ENCODE assay signal across 14 mouse cellular contexts in genomic region chr5:92915421-92915820, GRCm38 (mm10).
DNase-seq lines count a peak whose midpoint lies in the region; ATAC-seq and TF ChIP-seq lines count a peak whose summit lies in the region.
"Had no signal": no experiment of that assay in that cellular context is flagged by ENCODE, and none has a peak within 500 bp of the region (broad histone marks: within the 10 kb centered on the region; RNA-seq: fewer than 3 reads in every experiment).

No protein-coding gene starts in this region.

- no peak overlapping the region for H3K4me3 ChIP-seq in heart, embryonic 10.5 days
- H3K4me3 ChIP-seq in midbrain, embryonic 10.5 days = no peak overlapping the region
- no peak overlapping the region for H3K4me3 ChIP-seq in midbrain, embryonic 11.5 days (ENCODE audit: low read depth, low read length)
- H3K4me3 ChIP-seq in limb, embryonic 14.5 days (replicated peaks; ENCODE audit: low read length) = no peak overlapping the region
- H3K4me3 ChIP-seq: liver, embryonic 12.5 days; megakaryocyte, embryonic 14.5 days had no signal

- no peak for TF ChIP-seq POLR2A in limb, embryonic 14.5 days (IDR thresholded peaks at IDR 0.05; ENCODE audit: borderline replicate concordance, extremely low read depth, insufficient read depth, insufficient read length)

- no peak overlapping the region for H3K4me2 ChIP-seq in midbrain, embryonic 11.5 days
- no peak overlapping the region for H3K4me2 ChIP-seq in limb, embryonic 14.5 days (replicated peaks; ENCODE audit: low read depth, low read length, severe bottlenecking)
- H3K4me2 ChIP-seq: liver, embryonic 12.5 days had no signal

- peaks cover 21% of the 10 kb centered on the region for H3K36me3 ChIP-seq in heart, embryonic 10.5 days
- H3K36me3 ChIP-seq in midbrain, embryonic 10.5 days = peaks cover 41% of the 10 kb centered on the region
- no peaks in the 10 kb centered on the region for H3K36me3 ChIP-seq in midbrain, embryonic 11.5 days (ENCODE audit: control insufficient read depth, insufficient read depth, low read length)
- no peaks in the 10 kb centered on the region for H3K36me3 ChIP-seq in limb, embryonic 14.5 days (ENCODE audit: control insufficient read depth, insufficient read depth, low read length)
- H3K36me3 ChIP-seq: liver, embryonic 12.5 days had no signal

- intact Hi-C loops in heart, postnatal 14 days (cut with DNase I) = no loop called here

- no peaks in the 10 kb centered on the region for H3K9me3 ChIP-seq in heart, embryonic 10.5 days
- H3K9me3 ChIP-seq in midbrain, embryonic 10.5 days (replicated peaks) = no peaks in the 10 kb centered on the region; the same call in 1 of the 2 replicates
- no peaks in the 10 kb centered on the region for H3K9me3 ChIP-seq in midbrain, embryonic 11.5 days (ENCODE audit: control insufficient read depth, low read length)
- no peaks in the 10 kb centered on the region for H3K9me3 ChIP-seq in limb, embryonic 14.5 days (ENCODE audit: control insufficient read depth, low read length)
- H3K9me3 ChIP-seq: liver, embryonic 12.5 days had no signal

- H3K27ac ChIP-seq in heart, embryonic 10.5 days = peak overlapping the region; percentile 78
- peak overlapping the region; percentile 50; the same call in 1 of the 2 replicates for H3K27ac ChIP-seq in midbrain, embryonic 10.5 days (replicated peaks)
- H3K27ac ChIP-seq in midbrain, embryonic 11.5 days (ENCODE audit: low read depth, low read length) = no peak overlapping the region
- no peak overlapping the region for H3K27ac ChIP-seq in limb, embryonic 14.5 days (replicated peaks; ENCODE audit: low read depth, low read length)
- H3K27ac ChIP-seq: hindbrain, postnatal 0 days; liver, embryonic 12.5 days had no signal

- H3K27me3 ChIP-seq in heart, embryonic 10.5 days (ENCODE audit: insufficient read depth, poor library complexity, severe bottlenecking) = no peaks in the 10 kb centered on the region
- H3K27me3 ChIP-seq in midbrain, embryonic 10.5 days (ENCODE audit: low read depth, poor library complexity, severe bottlenecking) = no peaks in the 10 kb centered on the region
- no peaks in the 10 kb centered on the region for H3K27me3 ChIP-seq in midbrain, embryonic 11.5 days (ENCODE audit: control insufficient read depth, insufficient read depth, low read length)
- H3K27me3 ChIP-seq in limb, embryonic 14.5 days (ENCODE audit: control insufficient read depth, insufficient read depth, low read length) = no peaks in the 10 kb centered on the region
- H3K27me3 ChIP-seq: liver, embryonic 12.5 days had no signal

- no peak for DNase-seq in heart, embryonic 10.5 days (ENCODE audit: low spot score)
- no peak for DNase-seq in heart, postnatal 14 days
- no peak for DNase-seq in midbrain, embryonic 10.5 days (ENCODE audit: low spot score)
- DNase-seq in midbrain, embryonic 11.5 days (ENCODE audit: low spot score, missing footprints) = no peak
- peak; percentile 76 for DNase-seq in embryo, embryonic 10.5 days (ENCODE audit: low spot score)
- DNase-seq in limb, embryonic 14.5 days (ENCODE audit: low spot score) = peak; percentile 28
- no peak for DNase-seq in cerebellum, adult 8-10 months
- DNase-seq: adrenal gland, postnatal 10 days; B cell, adult 2 months; cerebellum, postnatal 10 days; thymus, postnatal 36 days had no signal

- no peak for ATAC-seq in midbrain, embryonic 11.5 days (ENCODE audit: low FRiP score)
- ATAC-seq in limb, embryonic 14.5 days (ENCODE audit: low FRiP score, low read depth) = no peak
- ATAC-seq: hindbrain, postnatal 0 days; liver, embryonic 12.5 days had no signal

- WGBS in heart, embryonic 10.5 days = 31% methylated on average over 10 of the region's 10 CpGs
- 41% methylated on average over 10 of the region's 10 CpGs for WGBS in midbrain, embryonic 10.5 days
- WGBS in midbrain, embryonic 11.5 days = 31% methylated on average over 10 of the region's 10 CpGs
- WGBS in limb, embryonic 14.5 days = 23% methylated on average over 10 of the region's 10 CpGs

- H3K4me1 ChIP-seq in heart, embryonic 10.5 days = peaks cover 63% of the 10 kb centered on the region
- H3K4me1 ChIP-seq in midbrain, embryonic 10.5 days = peaks cover 66% of the 10 kb centered on the region
- peaks cover 20% of the 10 kb centered on the region for H3K4me1 ChIP-seq in midbrain, embryonic 11.5 days (ENCODE audit: control insufficient read depth, insufficient read depth, low read length)
- H3K4me1 ChIP-seq in limb, embryonic 14.5 days (ENCODE audit: control insufficient read depth, insufficient read depth, low read length) = peaks cover 19% of the 10 kb centered on the region
- H3K4me1 ChIP-seq: megakaryocyte, embryonic 14.5 days had no signal

- no peak overlapping the region for H3K9ac ChIP-seq in midbrain, embryonic 11.5 days (ENCODE audit: low read length)
- H3K9ac ChIP-seq in limb, embryonic 14.5 days (ENCODE audit: low read depth, low read length, severe bottlenecking) = no peak overlapping the region
- H3K9ac ChIP-seq: liver, embryonic 12.5 days had no signal

Comparison
In these comparisons a context has a peak if more than half of its experiments do, and no peak if none do; other contexts are left out.
1. H3K27ac ChIP-seq: peak in heart, embryonic 10.5 days (single experiment) and midbrain, embryonic 10.5 days (single experiment); none in midbrain, embryonic 11.5 days (single experiment) and limb, embryonic 14.5 days (single experiment).
2. DNase-seq: peak in embryo, embryonic 10.5 days (single experiment) and limb, embryonic 14.5 days (single experiment); none in heart, embryonic 10.5 days (single experiment), heart, postnatal 14 days (0 of 2), midbrain, embryonic 10.5 days (single experiment), midbrain, embryonic 11.5 days (single experiment) and cerebellum, adult 8-10 months (single experiment).